Mouse (Mus musculus) regulatory T cell (primary cell): ENCODE data around the gene Nfkbib.

Experiments used
- in situ Hi-C: fragments of 300-600 bp; cut with MboI, MseI; formaldehyde crosslinking; loops from one replicate; pipeline ENCODE4 v1.15.1; 2025; ENCODE audit warnings: high pct_unique_total_duplicates

Nfkbib gene

DNA sequence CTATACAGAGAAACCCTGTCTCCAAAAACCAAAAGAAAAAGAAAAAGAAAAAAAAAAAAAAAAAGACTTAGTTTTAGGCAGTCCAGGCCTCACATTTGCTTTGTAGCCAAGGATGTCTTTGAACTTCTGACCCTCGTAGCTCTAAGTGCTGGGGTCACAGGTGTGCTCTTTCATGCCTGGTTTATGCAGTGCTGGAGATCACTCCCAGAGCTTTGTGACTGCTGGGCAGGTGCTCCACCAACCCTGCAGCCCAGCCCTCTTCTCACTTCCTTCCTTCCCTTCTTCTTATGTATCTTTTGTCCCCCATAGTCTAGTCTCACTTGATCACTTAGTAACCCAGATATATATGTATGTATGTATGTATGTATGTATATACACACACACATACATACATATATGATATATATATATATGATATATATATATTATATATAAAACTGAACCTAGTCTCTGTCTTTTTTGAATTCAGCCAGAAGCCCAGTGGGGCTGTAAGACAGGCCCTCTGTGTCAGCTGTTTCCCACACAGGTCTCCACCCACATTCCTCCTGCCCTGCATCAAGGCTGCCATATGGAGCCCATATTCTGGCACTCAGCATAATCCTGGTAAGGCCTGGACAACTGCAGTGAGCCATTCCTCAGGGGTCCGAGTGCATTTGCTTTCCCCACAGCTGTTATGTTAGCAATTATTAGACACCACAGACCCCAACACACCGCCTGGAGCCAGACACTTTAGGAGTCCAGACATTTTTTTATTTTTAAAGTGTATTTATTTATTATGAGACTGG, 46.4 kb downstream of the Nfkbib start:
- in situ Hi-C loops: no loop called here

DNA sequence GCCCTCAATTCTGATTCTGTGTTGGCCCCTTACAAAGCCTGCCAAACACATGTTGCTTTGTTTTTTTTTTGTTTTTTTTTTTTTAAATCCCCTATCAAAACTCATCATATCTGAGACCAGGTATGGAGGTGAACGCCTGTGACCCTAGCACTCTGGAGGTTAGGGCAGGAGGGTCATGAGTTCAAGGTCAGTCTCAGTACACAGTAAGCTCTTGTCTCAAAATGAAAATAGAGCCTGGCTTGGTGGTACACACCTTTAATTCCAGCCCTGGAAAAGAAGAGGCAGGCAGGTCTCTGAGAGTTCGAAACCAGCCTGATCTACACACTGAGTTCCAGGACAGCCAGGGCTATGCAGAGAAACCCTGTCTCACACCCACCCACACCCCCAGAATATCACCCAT, 47.7 kb downstream of the Nfkbib start:
- in situ Hi-C loops: no loop called here

DNA sequence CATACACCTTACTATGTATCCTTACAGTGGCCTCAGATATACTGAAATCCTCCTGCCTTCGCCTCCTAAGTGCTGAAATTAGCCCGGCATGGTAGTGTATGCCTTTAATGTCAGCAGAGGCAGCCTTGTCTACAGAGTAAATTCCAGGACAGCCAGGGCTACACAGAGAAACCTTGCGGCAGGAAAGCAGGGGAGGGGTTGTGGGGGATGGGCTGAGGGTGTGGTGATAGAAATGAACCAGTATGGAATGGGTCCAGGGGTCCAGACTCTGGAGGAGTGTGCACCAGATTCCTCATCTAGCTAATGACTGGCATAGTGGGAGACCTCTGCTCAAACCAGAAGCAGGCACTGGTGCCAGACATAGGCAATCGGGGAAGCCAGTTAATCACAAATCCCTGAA, 48.2 kb downstream of the Nfkbib start:
- in situ Hi-C loops: no loop called here

DNA sequence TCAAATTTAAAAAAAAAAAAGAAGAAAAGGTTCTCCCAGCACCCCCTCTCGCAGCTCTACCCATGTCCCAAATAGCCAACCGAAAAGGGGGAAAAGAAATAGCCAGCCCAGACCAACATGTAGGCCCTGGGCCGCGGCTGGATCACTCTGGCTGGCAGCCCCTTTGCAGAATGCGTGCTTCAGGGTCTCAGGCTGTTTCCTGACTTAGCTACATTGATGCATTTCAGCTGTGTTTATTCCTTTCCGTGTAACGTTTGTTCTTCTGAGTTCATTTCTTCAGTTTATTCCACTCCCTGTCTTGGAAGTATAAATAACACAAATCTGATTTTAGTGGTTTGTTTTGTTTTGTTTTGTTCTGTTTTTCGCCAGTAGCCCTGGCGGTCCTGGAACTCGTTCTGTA, 49.6 kb downstream of the Nfkbib start:
- in situ Hi-C loops: no loop called here

DNA sequence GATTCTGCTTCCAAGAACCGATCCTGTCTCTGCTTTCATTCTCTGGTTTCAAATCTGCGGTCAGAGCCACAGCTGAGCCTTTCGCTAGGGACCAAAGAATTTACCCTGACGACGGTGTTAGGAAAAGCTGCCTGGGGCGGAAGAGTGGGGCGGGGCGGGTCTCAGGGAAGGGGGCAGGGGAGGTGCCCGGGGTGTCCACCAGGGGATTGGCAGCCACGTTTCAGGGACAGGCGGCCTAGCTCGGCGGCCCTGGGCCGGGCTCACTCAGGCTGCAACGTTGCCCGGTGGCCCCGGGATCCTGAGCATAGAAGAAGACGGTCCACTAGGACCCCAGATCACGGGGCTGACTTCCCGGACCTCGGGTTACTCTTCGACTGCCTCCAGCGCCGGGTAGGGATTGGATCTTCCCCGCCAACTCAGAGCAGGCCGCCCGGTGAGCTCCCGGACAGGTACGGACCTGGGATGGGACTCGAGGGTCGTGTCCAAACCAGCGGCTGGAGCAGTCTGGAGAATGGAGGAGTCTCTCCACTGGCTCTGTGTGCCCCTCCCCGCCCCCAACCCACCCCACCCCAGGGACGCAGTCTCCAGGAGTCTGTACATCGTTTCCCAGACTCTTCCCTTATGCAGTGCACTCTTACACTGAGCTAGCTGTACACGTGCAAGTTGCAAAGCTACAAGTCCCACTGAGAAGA, 50.6 kb downstream of the Nfkbib start, which contains the start of gene Fbxo17:
Gene Fbxo17, plus strand, starts transcription at position 215 of the 692 bp plus-strand sequence.
- in situ Hi-C loops: no loop called here

DNA sequence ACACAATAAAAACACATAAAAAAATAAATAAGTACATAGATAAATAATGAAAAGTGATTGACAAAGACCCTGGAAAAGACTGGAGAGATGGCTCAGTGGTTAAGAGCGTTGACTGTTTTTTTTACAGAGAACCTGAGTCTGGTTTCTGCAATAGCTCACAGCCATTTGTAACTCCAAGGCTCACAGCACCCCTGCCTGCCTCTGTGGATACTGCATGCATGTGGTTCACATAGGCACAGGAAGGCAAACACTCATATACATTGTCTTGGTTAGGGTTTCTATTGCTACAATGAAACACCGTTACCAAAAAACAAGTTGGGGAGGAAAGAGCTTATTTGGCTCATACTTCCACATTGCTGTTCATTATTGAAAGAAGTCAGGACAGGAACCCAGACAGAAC, 51.7 kb downstream of the Nfkbib start:
- in situ Hi-C loops: no loop called here

DNA sequence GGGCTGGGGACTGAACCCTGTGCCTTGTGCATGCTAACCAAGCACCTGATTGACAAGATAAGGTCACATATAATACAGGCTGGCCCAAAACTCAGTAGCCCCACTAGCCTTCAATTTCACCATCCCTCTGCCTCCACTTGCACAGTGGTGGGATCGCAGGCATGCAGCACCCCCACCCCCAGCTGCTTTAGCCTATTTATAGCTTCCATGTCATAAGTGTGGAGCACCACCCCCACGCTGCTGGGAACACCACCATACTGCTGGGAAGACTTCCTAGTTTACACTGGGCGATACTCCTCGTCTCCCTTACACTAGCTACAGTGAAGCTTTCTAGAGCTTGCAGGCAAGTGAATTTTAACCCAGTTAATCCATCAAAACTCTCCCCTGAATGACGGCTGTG, 52.6 kb downstream of the Nfkbib start:
- in situ Hi-C loops: no loop called here

DNA sequence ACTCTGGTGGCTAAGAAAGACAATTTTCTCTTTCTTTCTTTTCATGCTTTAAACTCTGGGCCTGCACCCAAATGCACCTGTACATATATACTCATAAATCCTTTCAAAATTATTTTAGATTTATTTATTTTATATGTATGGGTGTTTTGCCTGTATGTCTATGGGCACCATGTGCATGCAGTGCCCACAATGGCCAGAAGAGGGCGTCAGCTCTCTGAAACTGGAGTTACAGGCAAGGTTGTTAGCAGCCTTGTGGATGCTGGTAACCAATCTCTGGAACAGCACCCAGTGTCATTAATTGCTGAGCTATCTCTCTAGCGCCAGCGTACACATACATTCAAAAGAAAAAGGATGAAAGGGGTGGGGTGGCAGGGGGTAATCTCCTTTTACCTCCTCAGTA, 56.4 kb downstream of the Nfkbib start:
- in situ Hi-C loops: no loop called here

DNA sequence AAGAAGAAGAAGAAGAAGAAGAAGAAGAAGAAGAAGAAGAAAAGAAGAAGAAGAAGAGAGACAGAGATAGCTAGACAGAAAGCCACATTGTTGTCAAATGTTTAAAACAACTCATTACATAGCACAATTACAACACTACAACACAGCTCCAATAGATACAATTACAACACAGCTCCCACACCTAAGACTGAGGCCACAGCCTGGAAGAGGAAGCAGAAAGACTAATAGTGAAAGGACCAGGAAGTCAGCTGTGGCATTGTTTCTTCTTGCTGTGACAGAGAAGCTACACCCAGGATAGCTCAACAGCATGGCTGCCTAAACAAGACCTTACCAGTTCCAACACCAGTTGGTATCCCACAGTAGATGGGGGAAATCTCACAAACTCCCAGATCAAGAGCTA, 57.9 kb downstream of the Nfkbib start:
- in situ Hi-C loops: no loop called here
